Mouse (Mus musculus): Measurements from ENCODE around the gene Slc46a2.

The Slc46a2 gene

GRCm38 (mm10) chr4:59859693-59860425 lies 55.0 kb downstream of the Slc46a2 start:
- DNase-seq (ENCODE audit: inconsistent ontology term), result no peak

Data from Muller cell, postnatal 12 days (primary cell).